Mouse (Mus musculus) megakaryocyte progenitor cell, adult 5-6 weeks (primary cell): ENCODE measurements around the gene Chrna4. TPM values are rescaled to one million over a fixed set of nuclear protein-coding genes. Genes with fewer than 3 reads are reported as not detected.
A peak's percentile ranks its signal among the peaks of the same experiment; 100 is the strongest.

Source experiments
- ATAC-seq: replicated peaks from 2 replicates; pipeline ENCODE4 v1.8.0; 2016; ENCODE audit warnings: mild to moderate bottlenecking, moderate TSS enrichment, inconsistent platforms; ENCODE audit not compliant: poor library complexity
- total RNA-seq, 2 experiments: library from RNA; stranded (forward) in 1 of 2; stranded (reverse) in 1 of 2; fragments of 157-497, 149-512 nt in 1 of 2; fragments of 200-1000 nt in 1 of 2; gene quantifications; 2 replicates each; pipeline versions ENCODE4 v1.2.3 to v1.2.4; 2015 to 2017

The Chrna4 gene
- total RNA-seq, 2 experiments from 2014 or later: not detected

DNA sequence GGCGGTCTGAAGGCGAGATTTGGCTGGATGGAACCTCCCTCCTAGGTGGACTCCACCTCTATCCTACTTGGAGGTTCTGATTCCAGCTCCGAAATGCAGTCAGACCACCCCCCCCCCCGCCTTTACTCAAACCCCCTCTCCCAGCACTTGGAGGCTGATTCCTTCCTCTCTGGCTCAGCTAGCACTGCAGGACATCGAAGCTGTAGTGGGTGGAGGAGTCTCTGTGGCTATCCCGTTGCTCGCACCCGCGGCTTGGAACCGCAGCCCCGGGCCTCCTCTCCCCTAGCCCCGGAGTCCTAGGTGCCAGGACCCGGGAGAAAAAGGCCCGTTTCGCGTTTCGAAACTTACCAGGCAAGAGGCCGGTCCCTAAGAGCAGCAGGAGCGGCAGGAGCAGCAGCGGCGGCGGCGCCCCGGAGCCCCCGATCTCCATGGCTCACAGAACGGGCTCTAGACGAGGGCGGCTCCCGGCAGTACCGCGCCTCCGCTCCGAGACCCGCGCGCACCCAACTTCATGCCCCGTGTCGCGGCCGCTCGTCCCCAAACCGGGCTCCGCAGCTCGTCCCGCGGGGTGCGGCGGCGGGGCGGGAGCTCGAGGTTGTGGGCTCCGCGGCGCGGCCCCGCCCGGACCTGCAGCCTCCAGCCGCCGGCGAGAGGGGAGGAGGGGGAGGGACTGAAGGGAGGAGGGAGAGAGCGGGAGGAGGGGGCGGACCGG, 4.5 kb downstream of the Chrna4 start:
- peak; percentile 31; the same call in 1 of the 2 replicates for ATAC-seq

DNA sequence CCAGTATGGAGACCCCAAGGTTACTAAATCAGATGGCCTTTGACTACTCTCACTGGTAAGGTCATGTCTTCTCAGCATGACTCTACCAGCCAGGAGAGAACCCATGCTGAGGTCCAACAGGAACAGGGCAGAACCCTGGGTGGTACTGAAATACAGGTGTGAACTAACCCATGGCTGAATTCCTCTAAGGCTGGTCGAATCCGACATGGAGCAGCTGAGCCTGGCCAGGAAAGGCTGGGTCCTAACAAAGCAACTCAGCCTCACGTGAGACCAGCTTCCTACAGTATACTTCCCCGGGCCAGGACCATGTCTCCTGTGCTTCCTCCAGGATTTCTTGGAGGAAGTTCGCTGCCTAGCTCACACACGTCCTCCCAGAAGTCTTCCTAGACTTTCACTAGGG, 6.8 kb downstream of the Chrna4 start:
- ATAC-seq: no peak

DNA sequence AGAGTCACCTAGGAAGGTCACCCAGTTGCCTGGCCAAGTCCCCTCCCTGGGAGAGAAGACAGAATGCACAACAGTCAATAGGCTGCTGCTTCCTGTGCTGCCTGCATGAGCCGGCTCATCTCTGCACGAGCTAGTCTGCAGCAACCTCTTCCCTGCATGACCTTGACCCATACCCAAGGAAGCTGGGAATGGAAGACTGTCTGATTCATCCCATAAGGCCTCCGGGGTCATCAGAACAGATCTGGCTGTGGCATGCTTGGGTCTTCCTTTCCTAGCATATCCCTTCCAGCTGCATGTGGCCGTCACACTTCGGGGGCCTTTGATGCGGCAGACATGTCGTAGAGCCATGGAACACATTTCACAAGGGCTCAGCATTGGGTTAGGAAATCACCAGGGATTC, 8.2 kb downstream of the Chrna4 start:
- no peak for ATAC-seq

DNA sequence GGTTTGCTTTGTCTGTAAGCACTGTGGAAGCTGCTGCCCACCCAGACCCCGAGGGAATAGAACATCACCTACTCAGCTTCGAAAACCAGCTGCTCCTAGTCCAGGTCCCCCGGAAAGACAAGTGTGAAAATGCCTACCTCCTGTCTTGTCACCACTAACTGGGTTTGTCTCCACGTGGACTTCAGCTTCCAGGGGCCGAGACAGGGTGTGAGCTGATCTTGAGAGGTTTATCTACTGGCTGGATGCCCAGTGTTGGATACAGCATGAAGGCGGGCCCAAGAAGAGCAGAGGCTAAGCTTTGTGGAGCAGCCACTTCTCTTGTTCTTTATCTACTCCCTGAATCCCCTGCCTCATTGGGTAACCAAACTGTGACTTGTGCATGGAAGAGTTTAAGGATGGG, 10.0 kb downstream of the Chrna4 start:
- ATAC-seq: peak; percentile 53; the same call in 1 of the 2 replicates

DNA sequence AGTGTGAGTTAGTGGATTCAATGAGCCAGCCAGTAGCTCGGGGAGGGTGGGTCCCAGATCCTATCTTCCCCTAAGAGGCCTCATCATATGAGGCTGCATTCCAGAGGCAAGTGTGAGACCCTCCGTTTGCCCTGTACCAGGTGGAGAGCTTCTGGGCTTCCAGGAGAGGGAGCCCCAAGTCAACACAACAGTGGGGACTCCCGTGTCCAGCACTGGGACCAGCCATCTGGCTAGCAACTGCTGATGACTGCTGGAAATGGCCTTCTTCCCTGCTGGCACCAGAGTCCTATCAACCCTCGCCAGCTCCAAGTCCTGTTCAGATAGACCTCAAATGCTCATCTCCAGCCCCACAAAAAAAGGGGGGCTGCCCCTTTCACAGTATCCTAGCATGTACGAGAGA, 10.9 kb downstream of the Chrna4 start:
- no peak for ATAC-seq

DNA sequence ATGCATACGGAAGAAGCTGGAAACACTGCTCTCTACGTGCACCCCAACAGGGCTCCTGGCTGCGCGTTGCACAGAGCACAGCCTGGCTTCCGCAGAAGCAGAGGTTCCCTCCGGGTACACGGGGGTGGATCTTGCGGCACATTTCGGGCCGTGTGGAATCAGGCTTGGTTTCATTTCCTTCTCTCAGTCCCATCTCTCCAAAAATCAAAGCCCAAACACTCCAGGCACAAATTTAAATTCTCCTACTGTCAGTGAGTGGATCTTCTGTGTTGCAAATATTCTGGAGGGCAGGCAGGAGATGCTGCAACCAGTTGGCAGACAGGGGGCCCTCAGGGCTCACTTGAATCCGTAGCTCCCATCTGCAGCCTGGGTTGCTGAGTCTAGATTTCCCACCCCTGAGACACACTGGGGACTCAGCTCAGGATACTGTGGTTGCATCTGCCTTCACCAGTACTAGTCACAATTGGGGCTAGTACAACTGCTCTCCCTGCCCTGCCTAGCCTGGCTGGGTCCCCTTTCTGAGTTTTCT, 11.9 kb downstream of the Chrna4 start:
- no peak for ATAC-seq

DNA sequence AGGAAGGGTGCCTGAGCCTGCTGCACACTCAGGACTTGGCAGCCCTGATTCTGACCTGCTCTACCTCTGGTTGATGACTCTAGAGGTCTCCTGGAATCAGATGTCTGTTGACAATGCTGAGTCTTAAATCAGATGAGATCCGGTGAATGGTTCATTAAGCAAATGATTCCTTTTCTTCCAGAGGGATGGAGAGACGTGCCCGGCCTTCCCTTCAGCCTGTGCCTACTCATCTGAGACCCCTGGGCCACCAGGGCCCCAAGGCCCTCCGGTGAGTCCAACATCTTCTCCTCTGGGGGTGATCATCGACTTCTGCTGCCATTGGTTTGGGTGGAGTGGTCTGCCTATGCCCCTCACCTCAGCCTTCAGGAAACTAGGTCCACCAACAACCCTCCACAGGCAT, 35.0 kb downstream of the Chrna4 start:
- ATAC-seq: no peak

DNA sequence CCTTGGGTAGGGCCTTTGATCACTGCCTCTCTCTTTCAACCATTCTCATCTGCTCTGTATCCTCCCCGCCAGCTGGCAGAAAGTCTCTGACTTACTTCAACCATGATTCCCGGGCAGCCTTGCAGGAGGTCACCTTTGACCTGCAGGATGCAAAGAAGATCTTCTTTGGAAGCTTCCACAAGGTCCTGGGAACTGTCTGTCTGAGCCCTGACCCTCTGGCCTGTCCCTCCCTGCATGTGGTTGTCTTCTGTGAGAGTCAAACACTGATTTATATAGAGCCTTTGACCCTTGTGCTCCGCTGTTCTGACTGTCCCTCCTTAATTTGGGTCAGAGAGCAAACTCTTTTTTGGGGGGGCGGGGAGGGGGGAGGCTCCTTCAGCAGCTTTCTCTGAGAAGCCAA, 36.3 kb downstream of the Chrna4 start:
- no peak for ATAC-seq

DNA sequence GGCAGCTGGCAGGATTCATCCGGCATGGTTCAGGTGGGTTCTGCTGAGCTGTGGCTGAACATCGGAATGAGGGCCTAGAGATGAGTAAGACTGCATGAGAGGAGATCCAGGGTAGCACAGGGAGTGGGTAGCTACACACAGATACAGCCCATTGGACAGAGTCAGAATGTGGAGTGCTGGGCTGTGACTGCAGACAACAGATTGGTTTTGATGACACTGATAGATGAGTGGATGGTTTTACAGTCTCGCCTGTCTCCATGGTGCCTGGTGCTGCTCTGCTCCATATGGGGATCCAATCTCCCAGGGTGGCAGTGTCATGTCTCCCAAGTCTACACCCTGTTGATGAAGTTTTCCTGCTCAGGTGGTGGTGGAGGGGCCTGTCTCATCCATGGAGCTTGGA, 46.4 kb downstream of the Chrna4 start:
- no peak for ATAC-seq

DNA sequence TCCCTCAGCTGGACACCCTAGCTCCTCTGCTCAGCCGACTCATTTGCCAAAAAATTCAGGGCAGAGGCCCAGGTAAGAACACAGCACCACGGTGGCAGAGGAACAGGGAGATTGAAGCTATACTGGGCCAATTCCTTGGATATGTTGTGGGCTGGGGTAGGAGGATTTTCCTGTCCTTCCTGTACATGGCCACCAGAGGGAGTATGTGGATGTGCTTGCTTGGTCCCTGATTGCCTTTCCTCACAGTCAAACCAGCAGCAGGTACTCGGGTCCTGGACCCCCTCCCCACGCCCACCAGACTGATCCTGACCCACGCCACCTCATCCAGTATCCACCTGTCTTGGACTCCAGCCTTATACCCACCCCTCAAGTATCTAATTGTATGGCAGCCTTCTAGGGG, 46.9 kb downstream of the Chrna4 start:
- ATAC-seq: peak; percentile 86

DNA sequence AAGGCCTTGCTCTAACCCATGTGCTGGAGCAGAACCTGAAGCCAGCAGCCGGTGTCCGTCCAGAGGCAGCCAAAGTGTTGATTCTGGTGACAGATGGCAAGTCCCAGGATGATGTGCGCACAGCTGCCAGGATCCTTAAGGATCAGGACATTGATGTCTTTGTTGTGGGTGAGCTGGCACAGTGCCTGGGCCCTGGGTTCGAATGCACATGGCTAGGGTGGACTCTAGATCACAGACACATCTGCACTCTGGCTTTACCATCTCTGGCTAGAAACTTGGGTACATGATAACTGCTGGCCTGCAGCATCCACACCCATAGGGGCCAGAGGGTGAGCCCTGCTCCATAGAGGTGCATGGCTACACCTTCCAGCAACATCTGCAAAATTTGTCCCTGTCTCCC, 47.9 kb downstream of the Chrna4 start:
- ATAC-seq: no peak

DNA sequence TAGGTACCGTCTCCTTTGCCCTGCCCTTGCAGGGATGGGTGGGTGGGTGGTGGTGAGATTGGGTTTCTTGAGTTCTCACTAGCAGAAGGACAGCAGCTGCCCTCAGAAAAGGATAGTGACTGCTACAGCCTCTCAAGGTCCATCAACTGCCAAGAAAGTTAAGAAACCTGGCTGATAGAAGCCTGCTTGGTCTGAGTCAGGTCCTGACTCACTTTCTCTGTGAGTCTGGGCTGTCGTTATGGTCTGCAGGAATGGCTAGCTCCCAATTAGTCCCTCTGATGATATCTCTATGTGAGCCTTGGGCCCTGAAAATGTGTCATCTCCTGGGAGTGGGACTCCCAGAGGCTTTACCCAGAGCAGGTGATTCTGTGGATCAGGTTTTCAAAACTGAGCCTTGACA, 49.0 kb downstream of the Chrna4 start:
- no peak for ATAC-seq

DNA sequence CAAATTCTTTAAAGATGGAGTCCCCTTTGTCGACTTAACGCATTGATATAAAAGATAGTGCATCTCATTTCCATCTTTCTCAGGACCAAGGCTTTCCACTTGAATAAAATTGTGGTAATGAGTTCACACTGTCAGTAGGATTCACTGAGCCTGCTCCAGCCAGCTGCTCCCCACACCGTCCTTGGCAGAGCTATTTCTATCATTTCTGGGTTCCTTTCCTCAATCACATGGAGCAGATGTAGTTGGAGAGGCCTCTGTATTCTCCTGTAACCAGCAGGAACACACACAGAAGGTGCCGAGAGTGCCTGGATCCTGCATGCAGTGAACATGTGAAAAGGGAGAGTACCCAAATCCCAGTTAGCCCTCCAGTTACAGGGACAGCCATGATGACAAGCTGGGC, 53.0 kb downstream of the Chrna4 start:
- ATAC-seq: no peak

DNA sequence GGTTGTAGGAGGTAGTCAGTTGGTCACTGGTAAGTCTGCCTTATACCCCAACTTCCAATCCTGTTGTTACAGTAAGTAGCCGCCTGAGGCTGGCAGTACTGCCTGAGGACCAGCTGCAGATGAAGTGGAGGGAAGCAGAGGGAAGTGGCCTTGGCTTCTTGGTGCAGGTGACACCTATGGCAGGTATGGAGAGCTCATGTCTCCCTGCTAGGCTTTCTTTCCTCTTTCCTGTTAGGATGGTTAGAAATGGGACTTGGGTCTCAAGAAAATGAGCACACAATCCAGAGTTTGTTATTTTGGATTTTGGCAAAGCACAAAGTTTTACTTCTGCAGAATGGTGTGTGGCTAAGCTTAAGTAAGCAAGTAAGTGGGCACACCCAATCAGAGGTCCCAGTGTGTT, 54.4 kb downstream of the Chrna4 start:
- no peak for ATAC-seq

DNA sequence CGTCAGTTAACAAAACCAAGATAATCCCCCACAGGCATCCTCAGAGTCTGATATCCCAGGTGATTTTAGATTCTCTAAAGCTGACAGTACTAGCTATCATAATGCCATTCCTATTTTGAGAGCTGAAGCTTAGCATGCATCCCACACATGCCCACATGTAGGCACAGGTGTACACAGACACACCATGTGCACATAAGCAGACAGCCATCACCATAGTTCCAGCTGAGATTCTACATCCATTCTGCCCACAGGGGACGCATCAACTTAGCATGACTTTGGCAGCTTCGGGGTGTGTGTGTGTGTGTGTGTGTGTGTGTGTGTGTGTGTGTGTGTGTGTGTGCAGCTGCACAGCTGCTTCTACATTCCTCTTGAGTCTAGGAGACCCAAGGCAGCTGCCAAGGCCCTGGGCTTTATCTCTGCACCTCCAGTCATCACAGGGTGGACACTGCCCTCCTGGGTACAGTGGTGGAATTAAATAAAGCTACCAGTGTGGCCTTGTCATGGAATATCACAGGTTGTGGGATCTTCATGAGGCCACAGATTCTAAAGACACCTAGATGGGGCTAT, 54.9 kb downstream of the Chrna4 start:
- no peak for ATAC-seq

DNA sequence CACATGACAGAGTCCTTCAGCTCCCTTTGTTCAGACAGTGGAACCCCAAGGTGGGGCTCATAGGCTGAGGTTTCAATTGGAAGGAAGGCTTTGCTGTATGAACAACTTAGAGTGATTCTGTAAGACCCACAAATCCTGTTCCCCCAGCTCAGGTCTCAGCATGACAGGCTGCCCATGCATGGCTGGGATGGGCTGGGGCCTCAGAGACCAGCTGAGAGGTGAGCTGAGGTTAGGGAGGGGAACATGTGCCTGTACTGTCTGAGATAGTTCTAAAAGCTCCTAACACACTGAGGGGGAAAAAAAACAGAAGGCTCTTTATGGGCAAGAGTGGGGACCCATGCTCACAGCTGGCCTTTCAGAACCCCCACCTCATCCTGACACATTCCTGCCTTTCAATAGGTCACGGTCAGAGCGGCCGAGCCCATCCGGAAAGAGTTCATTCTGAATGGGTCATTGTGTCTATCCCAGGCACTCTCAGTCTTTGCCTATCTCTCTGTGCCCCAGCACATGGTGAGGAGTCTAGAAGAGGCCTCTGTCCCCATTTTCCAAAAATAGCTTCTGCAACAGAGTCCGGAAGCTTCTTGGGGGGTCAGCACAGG, 55.8 kb downstream of the Chrna4 start:
- ATAC-seq: no peak

DNA sequence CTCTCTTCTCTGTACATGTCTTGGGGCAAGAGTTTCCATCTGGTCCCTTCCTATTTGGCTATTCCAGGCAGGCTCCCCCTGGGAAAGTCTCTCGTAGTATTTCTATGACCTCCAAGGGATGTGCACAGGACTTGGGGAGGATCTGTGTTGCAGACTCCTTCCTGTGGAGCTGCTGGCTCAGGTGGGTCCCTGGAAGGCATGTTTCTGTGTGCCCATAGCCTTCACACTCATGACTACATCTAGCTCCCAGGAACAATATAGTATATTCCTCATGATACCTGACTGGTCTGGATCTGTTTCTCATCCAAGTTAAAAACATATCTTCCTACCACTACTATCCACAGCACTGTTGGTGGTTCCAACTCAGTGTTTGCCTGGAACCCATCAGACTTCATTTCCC, 56.3 kb downstream of the Chrna4 start:
- no peak for ATAC-seq

DNA sequence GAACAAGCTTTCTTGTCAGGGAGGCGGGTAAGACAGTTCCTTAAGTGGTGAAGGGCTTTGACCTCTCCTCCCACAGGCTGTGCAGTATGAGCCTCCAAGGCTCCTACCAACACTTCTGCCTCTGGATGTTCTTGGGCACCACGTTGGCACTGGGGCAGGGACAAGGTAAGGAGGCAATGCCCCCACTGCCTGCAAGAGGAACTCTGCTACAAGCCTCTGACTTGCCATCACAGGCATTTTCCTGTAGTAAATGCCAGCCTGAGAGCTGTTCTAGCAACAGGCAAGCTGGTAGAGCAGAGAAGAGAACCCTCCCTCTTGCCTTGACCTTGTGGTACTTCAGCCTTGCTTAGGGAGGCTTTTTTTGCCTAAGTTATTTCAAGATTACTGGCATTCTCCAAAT, 56.9 kb downstream of the Chrna4 start, which contains the start of gene Col20a1:
Gene Col20a1, plus strand, starts transcription at position 87 of the 400 bp plus-strand sequence.
- ATAC-seq: no peak

DNA sequence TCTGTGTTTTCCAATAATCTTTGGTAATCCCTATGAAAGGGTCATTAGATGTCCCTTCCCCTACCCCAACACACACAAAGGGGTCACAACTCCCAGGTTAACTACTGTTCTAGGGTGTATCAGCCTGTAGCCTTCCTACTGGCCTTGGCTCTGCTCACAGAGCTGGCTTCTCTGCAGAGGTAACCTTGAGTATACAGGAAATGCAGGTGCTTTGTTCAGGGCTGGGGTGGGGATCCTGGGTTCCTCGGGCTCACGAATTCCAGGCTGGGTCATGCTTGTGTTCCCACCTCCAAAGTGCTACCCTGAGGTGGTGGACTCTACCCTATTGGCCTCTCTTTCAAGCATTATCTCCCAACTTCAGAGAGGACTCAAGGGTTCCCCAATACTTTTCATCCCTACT, 57.7 kb downstream of the Chrna4 start:
- no peak for ATAC-seq

DNA sequence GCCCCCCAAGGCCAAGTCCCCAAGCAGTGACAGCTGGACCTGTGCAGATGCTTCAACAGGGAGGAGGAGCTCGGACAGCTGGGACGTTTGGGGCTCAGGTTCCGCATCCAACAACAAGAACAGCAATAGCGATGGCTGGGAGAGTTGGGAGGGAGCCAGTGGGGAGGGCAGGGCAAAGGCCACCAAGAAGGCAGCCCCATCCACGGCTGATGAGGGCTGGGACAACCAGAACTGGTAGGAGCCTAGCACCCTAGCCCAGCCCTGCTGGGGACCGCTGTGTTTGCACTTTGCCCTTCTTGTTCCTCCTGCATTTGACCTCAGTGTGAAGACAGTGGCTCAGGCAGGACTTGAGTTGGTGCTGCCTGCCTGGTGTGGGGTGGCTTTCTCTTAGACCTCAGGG, 62.2 kb downstream of the Chrna4 start:
- no peak for ATAC-seq
